Mouse (Mus musculus) liver, embryonic 12.5 days (tissue): Measurements from ENCODE around the gene Bbs10. TPM values are rescaled to one million over a fixed set of nuclear protein-coding genes. Genes with fewer than 3 reads are reported as not detected.

Experiments
- ATAC-seq: fragments of 200-750 bp; cut with Nextera tagmentation; 2 replicates; pipeline ENCODE4 v1.8.0; 2017; ENCODE audit warnings: moderate number of reproducible peaks, mild to moderate bottlenecking, moderate library complexity
- H3K27ac ChIP-seq: fragments of 300-500 bp; sonication (generic); 2 replicates; pipeline ENCODE4 v1.5.1; 2016; ENCODE audit warnings: mild to moderate bottlenecking
- H3K27me3 ChIP-seq: fragments of 300-500 bp; sonication (generic); replicated peaks from 2 replicates; pipeline ENCODE4 v1.6.1; 2016; ENCODE audit warnings: mild to moderate bottlenecking, moderate library complexity
- H3K36me3 ChIP-seq: fragments of 300-500 bp; sonication (generic); 2 replicates; pipeline ENCODE4 v1.6.1; 2016; ENCODE audit warnings: mild to moderate bottlenecking, moderate library complexity
- H3K4me1 ChIP-seq: fragments of 300-500 bp; sonication (generic); 2 replicates; pipeline ENCODE4 v1.6.1; 2016
- H3K4me2 ChIP-seq: fragments of 300-500 bp; sonication (generic); 2 replicates; pipeline ENCODE4 v1.6.1; 2016; ENCODE audit warnings: mild to moderate bottlenecking, moderate library complexity
- H3K4me3 ChIP-seq: fragments of 300-500 bp; sonication (generic); 2 replicates; pipeline ENCODE4 v1.5.1; 2016; ENCODE audit warnings: mild to moderate bottlenecking, moderate library complexity
- H3K9ac ChIP-seq: fragments of 300-500 bp; sonication (generic); 2 replicates; pipeline ENCODE4 v1.6.1; 2016; ENCODE audit warnings: mild to moderate bottlenecking, moderate library complexity
- H3K9me3 ChIP-seq: fragments of 300-500 bp; sonication (generic); replicated peaks from 2 replicates; pipeline ENCODE4 v1.6.1; 2016; ENCODE audit warnings: mild to moderate bottlenecking, moderate library complexity
- WGBS: fragments of 180-500 bp; shearing (Covaris S2); methylation state at CpG from one replicate; pipeline ENCODE4 v1.1.7; 2016; ENCODE audit not compliant: insufficient replicate concordance; 5-methylcytosine and 5-hydroxymethylcytosine counted together
- polyA plus RNA-seq: library from polyadenylated mRNA; unstranded; fragments of >200 nt; fragmentation: Nextera tagmentation; extraction: Ambion mirVana; gene quantifications from 2 replicates; pipeline ENCODE4 v1.2.1, GENCODE M21; 2016

Bbs10 gene
- polyA plus RNA-seq, result 1.8 and 2.0 TPM in 2 replicates

GRCm38 (mm10) chr10:111298140-111299098 is at the start of gene Bbs10:
Gene Bbs10 (plus strand): TSS chr10:111298679.
- peaks cover 3% of the 10 kb centered on the region; the same call in 1 of the 2 replicates for H3K36me3 ChIP-seq
- peak within 1 kb of the TSS; percentile 90 for H3K4me2 ChIP-seq
- H3K9me3 ChIP-seq, result no peaks in the 10 kb centered on the region
- ATAC-seq, result peak; percentile 99
- H3K27me3 ChIP-seq, result no peaks in the 10 kb centered on the region
- H3K9ac ChIP-seq, result peak within 1 kb of the TSS; percentile 73
- WGBS, result under 1% methylated on average over 54 of the region's 54 CpGs
- H3K4me1 ChIP-seq, result peaks cover 18% of the 10 kb centered on the region
- peak within 1 kb of the TSS; percentile 62; the same call in 1 of the 2 replicates for H3K27ac ChIP-seq
- H3K4me3 ChIP-seq, result peak within 1 kb of the TSS; percentile 83

- Histone ChIP-seq H3K27ac (no peak overlapping the region), H3K36me3 (no peaks in the 10 kb centered on the region), H3K4me2 (no peak overlapping the region), H3K9me3 (no peaks in the 10 kb centered on the region), H3K9ac (no peak overlapping the region), H3K27me3 (no peaks in the 10 kb centered on the region), H3K4me3 (no peak overlapping the region), H3K4me1 (peaks cover 20% of the 10 kb centered on the region)
- 45% methylated on average over 4 of the region's 4 CpGs for WGBS
- ATAC-seq, result peak; percentile 61; the same call in 1 of the 2 replicates
Observed at GRCm38 (mm10) chr10:111250192-111250591, 48.3 kb upstream of the Bbs10 start.

GRCm38 (mm10) chr10:111251666-111252065 is 46.8 kb upstream of the Bbs10 start:
- Histone ChIP-seq H3K27ac (no peak overlapping the region), H3K4me1 (peaks cover 27% of the 10 kb centered on the region), H3K9ac (no peak overlapping the region), H3K4me3 (no peak overlapping the region), H3K9me3 (no peaks in the 10 kb centered on the region), H3K27me3 (no peaks in the 10 kb centered on the region), H3K36me3 (0 out of 2 replicates have a peak, but pooled peaks cover 2% of the 10 kb centered on the region), H3K4me2 (no peak overlapping the region)
- ATAC-seq, result no peak
- WGBS, result 62% methylated on average over 5 of the region's 5 CpGs

GRCm38 (mm10) chr10:111255228-111255627 is 43.3 kb upstream of the Bbs10 start:
- 84% methylated on average over 6 of the region's 6 CpGs for WGBS
- Histone ChIP-seq H3K4me1 (peaks cover 18% of the 10 kb centered on the region), H3K27me3 (no peaks in the 10 kb centered on the region), H3K36me3 (peaks cover 14% of the 10 kb centered on the region; the same call in 1 of the 2 replicates), H3K4me3 (no peak overlapping the region), H3K9me3 (no peaks in the 10 kb centered on the region), H3K4me2 (no peak overlapping the region), H3K27ac (no peak overlapping the region), H3K9ac (no peak overlapping the region)
- ATAC-seq, result no peak

- H3K9me3 ChIP-seq, result no peaks in the 10 kb centered on the region
- H3K36me3 ChIP-seq, result peaks cover 14% of the 10 kb centered on the region; the same call in 1 of the 2 replicates
- no peak overlapping the region for H3K27ac ChIP-seq
- no peak overlapping the region for H3K4me3 ChIP-seq
- peaks cover 12% of the 10 kb centered on the region for H3K4me1 ChIP-seq
- no peaks in the 10 kb centered on the region for H3K27me3 ChIP-seq
- H3K4me2 ChIP-seq, result no peak overlapping the region
- 78% methylated on average over 3 of the region's 3 CpGs for WGBS
- H3K9ac ChIP-seq, result no peak overlapping the region
- ATAC-seq, result peak; percentile 85
Observed at GRCm38 (mm10) chr10:111256156-111256555, 42.3 kb upstream of the Bbs10 start.

- no peak for ATAC-seq
- 84% methylated on average over 3 of the region's 3 CpGs for WGBS
- no peak overlapping the region for H3K27ac ChIP-seq
- H3K4me1 ChIP-seq, result peaks cover 12% of the 10 kb centered on the region
- no peak overlapping the region for H3K4me3 ChIP-seq
- H3K36me3 ChIP-seq, result peaks cover 14% of the 10 kb centered on the region; the same call in 1 of the 2 replicates
- H3K4me2 ChIP-seq, result no peak overlapping the region
- no peaks in the 10 kb centered on the region for H3K27me3 ChIP-seq
- H3K9ac ChIP-seq, result no peak overlapping the region
- no peaks in the 10 kb centered on the region for H3K9me3 ChIP-seq
Observed at GRCm38 (mm10) chr10:111257358-111257757, 41.1 kb upstream of the Bbs10 start.

GRCm38 (mm10) chr10:111258256-111258655 is 40.2 kb upstream of the Bbs10 start:
- no peak overlapping the region for H3K4me2 ChIP-seq
- ATAC-seq, result no peak
- H3K9ac ChIP-seq, result no peak overlapping the region
- H3K4me1 ChIP-seq, result peaks cover 12% of the 10 kb centered on the region
- H3K27me3 ChIP-seq, result no peaks in the 10 kb centered on the region
- H3K27ac ChIP-seq, result no peak overlapping the region
- H3K36me3 ChIP-seq, result peaks cover 14% of the 10 kb centered on the region; the same call in 1 of the 2 replicates
- no peak overlapping the region for H3K4me3 ChIP-seq
- H3K9me3 ChIP-seq, result no peaks in the 10 kb centered on the region
- WGBS, result 73% methylated on average over 3 of the region's 3 CpGs

- 81% methylated on average over 15 of the region's 15 CpGs for WGBS
Observed at GRCm38 (mm10) chr10:111271687-111272086, 26.8 kb upstream of the Bbs10 start.

GRCm38 (mm10) chr10:111272905-111273304 is 25.6 kb upstream of the Bbs10 start:
- Histone ChIP-seq H3K4me1 (no peaks in the 10 kb centered on the region), H3K27me3 (no peaks in the 10 kb centered on the region), H3K9ac (no peak overlapping the region), H3K4me2 (no peak overlapping the region), H3K27ac (no peak overlapping the region), H3K9me3 (no peaks in the 10 kb centered on the region), H3K36me3 (peaks cover 74% of the 10 kb centered on the region), H3K4me3 (no peak overlapping the region)
- 73% methylated on average over 11 of the region's 11 CpGs for WGBS
- ATAC-seq, result no peak

More at GRCm38 (mm10) chr10:111271687-111272086, 26.8 kb upstream of the Bbs10 start:
- no peak overlapping the region for H3K4me3 ChIP-seq
- H3K27me3 ChIP-seq, result no peaks in the 10 kb centered on the region
- peak; percentile 30; the same call in 1 of the 2 replicates for ATAC-seq
- no peak overlapping the region for H3K9ac ChIP-seq
- H3K9me3 ChIP-seq, result no peaks in the 10 kb centered on the region
- no peak overlapping the region for H3K27ac ChIP-seq
- H3K4me2 ChIP-seq, result no peak overlapping the region
- no peaks in the 10 kb centered on the region for H3K4me1 ChIP-seq
- H3K36me3 ChIP-seq, result peaks cover 73% of the 10 kb centered on the region

- Histone ChIP-seq H3K4me1 (no peaks in the 10 kb centered on the region), H3K27me3 (no peaks in the 10 kb centered on the region), H3K4me3 (no peak overlapping the region), H3K9ac (no peak overlapping the region), H3K36me3 (peaks cover 80% of the 10 kb centered on the region), H3K9me3 (no peaks in the 10 kb centered on the region), H3K4me2 (no peak overlapping the region), H3K27ac (no peak overlapping the region)
- WGBS, result 74% methylated on average over 5 of the region's 5 CpGs
- no peak for ATAC-seq
Observed at GRCm38 (mm10) chr10:111273463-111274088, 24.9 kb upstream of the Bbs10 start.

GRCm38 (mm10) chr10:111275822-111276221 is 22.7 kb upstream of the Bbs10 start:
- ATAC-seq, result no peak
- Histone ChIP-seq H3K9ac (no peak overlapping the region), H3K4me3 (no peak overlapping the region), H3K4me1 (no peaks in the 10 kb centered on the region), H3K4me2 (no peak overlapping the region), H3K36me3 (peaks cover 76% of the 10 kb centered on the region), H3K27ac (no peak overlapping the region), H3K9me3 (no peaks in the 10 kb centered on the region), H3K27me3 (no peaks in the 10 kb centered on the region)
- 88% methylated on average over 2 of the region's 2 CpGs for WGBS

GRCm38 (mm10) chr10:111297631-111298030 is 848 bp upstream of the Bbs10 start:
- peaks cover 6% of the 10 kb centered on the region; the same call in 1 of the 2 replicates for H3K36me3 ChIP-seq
- peak overlapping the region; percentile 83 for H3K4me3 ChIP-seq
- peak overlapping the region; percentile 90 for H3K4me2 ChIP-seq
- no peaks in the 10 kb centered on the region for H3K27me3 ChIP-seq
- no peaks in the 10 kb centered on the region for H3K9me3 ChIP-seq
- WGBS, result 37% methylated on average over 6 of the region's 6 CpGs
- peaks cover 18% of the 10 kb centered on the region for H3K4me1 ChIP-seq
- ATAC-seq, result no peak
- H3K27ac ChIP-seq, result no peak overlapping the region
- peak overlapping the region; percentile 73 for H3K9ac ChIP-seq
